Mouse (Mus musculus): ENCODE data around the gene Cyth3.

Cyth3 gene

GRCm38 (mm10) chr5:143616116-143616515 lies 6.1 kb upstream of the Cyth3 start:
- DNase-seq (ENCODE audit: low read depth) = no peak

GRCm38 (mm10) chr5:143616657-143617329 lies 5.5 kb upstream of the Cyth3 start:
- DNase-seq (ENCODE audit: low read depth) = no peak

GRCm38 (mm10) chr5:143617487-143618209 lies 4.6 kb upstream of the Cyth3 start:
- no peak for DNase-seq (ENCODE audit: low read depth)

GRCm38 (mm10) chr5:143618585-143618984 lies 3.7 kb upstream of the Cyth3 start:
- DNase-seq (ENCODE audit: low read depth) = no peak

GRCm38 (mm10) chr5:143620196-143620595 lies 2.1 kb upstream of the Cyth3 start:
- no peak for DNase-seq (ENCODE audit: low read depth)

- no peak for DNase-seq (ENCODE audit: low read depth)
Measured at GRCm38 (mm10) chr5:143620941-143621340, 1.3 kb upstream of the Cyth3 start.

GRCm38 (mm10) chr5:143622623-143623150 lies 440 bp downstream of the Cyth3 start:
- no peak for DNase-seq (ENCODE audit: low read depth)

- DNase-seq (ENCODE audit: low read depth) = no peak
Measured at GRCm38 (mm10) chr5:143623356-143624295, 1.4 kb downstream of the Cyth3 start.

GRCm38 (mm10) chr5:143624449-143624848 lies 2.2 kb downstream of the Cyth3 start:
- no peak for DNase-seq (ENCODE audit: low read depth)

GRCm38 (mm10) chr5:143625497-143625896 lies 3.2 kb downstream of the Cyth3 start:
- DNase-seq (ENCODE audit: low read depth) = no peak

- no peak for DNase-seq (ENCODE audit: low read depth)
Measured at GRCm38 (mm10) chr5:143625940-143626588, 3.8 kb downstream of the Cyth3 start.

GRCm38 (mm10) chr5:143627507-143627906 lies 5.3 kb downstream of the Cyth3 start:
- no peak for DNase-seq (ENCODE audit: low read depth)

- DNase-seq (ENCODE audit: low read depth) = no peak
Measured at GRCm38 (mm10) chr5:143627926-143628325, 5.7 kb downstream of the Cyth3 start.

- DNase-seq (ENCODE audit: low read depth) = no peak
Measured at GRCm38 (mm10) chr5:143629686-143630085, 7.4 kb downstream of the Cyth3 start.

- no peak for DNase-seq (ENCODE audit: low read depth)
Measured at GRCm38 (mm10) chr5:143630214-143630613, 8.0 kb downstream of the Cyth3 start.

- DNase-seq (ENCODE audit: low read depth) = no peak
Measured at GRCm38 (mm10) chr5:143630738-143631137, 8.5 kb downstream of the Cyth3 start.

GRCm38 (mm10) chr5:143631559-143631958 lies 9.3 kb downstream of the Cyth3 start:
- no peak for DNase-seq (ENCODE audit: low read depth)

GRCm38 (mm10) chr5:143632674-143633557 lies 10.7 kb downstream of the Cyth3 start:
- DNase-seq (ENCODE audit: low read depth) = no peak

- DNase-seq (ENCODE audit: low read depth) = no peak
Measured at GRCm38 (mm10) chr5:143633558-143633871, 11.3 kb downstream of the Cyth3 start.

GRCm38 (mm10) chr5:143633877-143634276 lies 11.6 kb downstream of the Cyth3 start:
- no peak for DNase-seq (ENCODE audit: low read depth)

GRCm38 (mm10) chr5:143634550-143635112 lies 12.4 kb downstream of the Cyth3 start:
- no peak for DNase-seq (ENCODE audit: low read depth)

Data from c-Kit-positive CD71-negative TER-119-negative erythroid progenitor cells, embryonic 14.5 days (primary cell).